Mouse (Mus musculus) lung, adult 10 weeks (tissue): ENCODE results near the gene Klf5. TPM values are rescaled to one million over a fixed set of nuclear protein-coding genes. Genes with fewer than 3 reads are reported as not detected.

Source experiments
- polyA plus RNA-seq: library from polyadenylated mRNA; stranded (reverse); fragments of 350-450 nt; fragmentation: Illumina TruSeq; extraction: RNeasy Lipid Tissue Mini Kit (QIAGEN cat#74804); gene quantifications from one replicate; pipeline ENCODE4 v1.2.3, GENCODE M21; 2014; ENCODE audit warnings: low read depth, low replicate concordance; ENCODE audit not compliant: insufficient read depth

Klf5 gene
- polyA plus RNA-seq: 12.7 TPM

GRCm38 (mm10) chr14:99298385-99299021 is at the start of gene Klf5:
Gene Klf5 (plus strand): TSS chr14:99298691.

Other genes starting within 250 kb of the Klf5 start
- gene Pibf1, start 199.3 kb upstream of the Klf5 start, polyA plus RNA-seq: 4.8 TPM
- gene Dis3, start 198.9 kb upstream of the Klf5 start, polyA plus RNA-seq: 5.5 TPM